Mouse (Mus musculus) cerebellum, postnatal 14 days (tissue): ENCODE data around the gene Psmg3.

ENCODE experiments used
- DNase-seq, 2 experiments: peaks; one replicate each; pipeline ENCODE4 v3.0.0; 2021; ENCODE audit warnings: mixed read lengths in 2 of 2

Psmg3 gene

GRCm38 (mm10) chr5:139813963-139814381, 12.7 kb downstream of the Psmg3 start:
- DNase-seq: no peak

DNA sequence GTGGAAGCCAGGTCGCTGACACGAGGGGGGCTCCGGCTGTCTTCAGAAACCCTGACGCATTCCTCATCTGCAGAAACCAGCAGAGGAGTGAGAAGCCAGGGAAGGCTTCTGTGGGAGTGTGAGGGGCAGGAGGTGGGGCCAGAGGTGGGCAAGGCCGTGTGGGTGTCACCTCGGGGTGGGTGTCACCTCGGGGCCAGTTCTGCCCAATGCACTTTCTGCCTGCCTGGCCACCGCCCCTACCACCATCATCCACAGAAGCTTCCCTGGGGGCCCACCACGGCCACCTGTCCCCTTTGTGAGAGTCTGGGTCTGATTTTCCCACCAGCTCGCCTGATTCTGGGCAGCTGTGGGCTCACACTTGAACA, 13.6 kb downstream of the Psmg3 start:
- DNase-seq: no peak

DNA sequence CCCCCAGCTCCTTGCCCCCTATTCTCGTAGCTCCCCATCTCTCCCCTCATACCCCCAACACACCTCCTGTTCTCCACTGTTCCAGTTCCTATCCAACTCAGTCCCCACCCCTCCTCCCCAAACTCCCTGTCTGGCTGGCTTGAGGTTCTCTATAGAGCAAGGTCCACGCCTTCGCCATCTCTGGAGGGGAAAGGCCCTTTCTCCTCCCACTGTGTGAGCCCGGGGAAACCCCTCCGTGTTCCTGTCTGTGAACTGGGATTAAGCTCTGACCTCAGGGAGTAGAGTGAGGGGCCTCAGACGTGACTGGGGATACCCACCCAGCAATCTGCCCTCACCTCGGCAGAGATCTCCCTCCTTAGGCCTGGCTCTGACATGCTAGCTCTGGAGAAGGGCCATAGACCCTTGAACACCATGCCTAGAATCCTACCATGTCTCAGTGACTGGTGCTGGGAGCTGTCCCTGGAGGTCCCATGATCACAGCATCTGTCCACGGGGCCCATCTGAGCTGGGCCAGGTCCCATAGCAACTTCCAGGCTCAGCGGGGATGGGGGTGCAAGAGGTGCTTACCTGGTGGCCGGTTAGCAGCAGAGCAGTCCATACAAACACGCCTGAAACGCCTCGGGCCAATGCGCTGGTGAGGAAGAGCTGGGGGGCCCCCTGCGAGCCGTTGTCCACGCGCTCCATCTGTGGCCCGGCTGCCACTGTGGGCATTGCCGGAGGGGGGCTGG, 14.1 kb downstream of the Psmg3 start:
- DNase-seq: no peak

DNA sequence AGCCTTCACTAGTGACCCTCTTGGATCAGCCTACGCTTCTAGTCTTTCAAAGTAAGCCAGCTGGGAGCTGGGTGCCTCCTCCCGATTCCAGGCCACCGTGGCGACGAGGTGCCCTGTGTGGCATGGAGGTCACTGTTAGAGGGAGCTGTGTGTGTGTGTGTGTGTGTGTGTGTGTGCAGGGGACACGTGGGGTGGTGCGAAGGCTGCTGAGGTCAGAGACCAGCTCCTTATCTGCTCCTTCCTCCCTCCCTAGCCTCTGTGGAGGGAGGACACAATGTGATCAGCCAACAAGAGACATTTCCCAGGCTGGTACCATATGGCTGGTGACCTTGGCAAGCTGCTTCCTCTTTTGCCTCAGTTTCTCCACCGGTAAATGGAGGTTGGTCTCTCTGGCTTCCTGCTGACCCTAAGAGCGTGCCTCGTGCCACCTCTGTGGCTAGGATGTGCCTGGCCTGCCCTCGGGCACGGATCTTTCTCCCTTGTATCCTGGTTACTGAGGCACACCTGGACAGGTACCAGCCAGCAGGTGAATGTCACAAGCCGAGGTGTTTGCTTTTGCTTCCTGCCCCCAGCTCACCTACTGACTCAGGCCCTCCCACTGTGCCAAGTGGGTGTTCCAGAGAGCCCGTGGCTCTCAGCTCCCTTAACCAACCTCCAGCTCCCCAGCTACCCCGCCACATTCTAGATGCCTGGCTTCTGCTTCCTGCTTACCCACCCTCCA, 14.8 kb downstream of the Psmg3 start:
- no peak for DNase-seq

DNA sequence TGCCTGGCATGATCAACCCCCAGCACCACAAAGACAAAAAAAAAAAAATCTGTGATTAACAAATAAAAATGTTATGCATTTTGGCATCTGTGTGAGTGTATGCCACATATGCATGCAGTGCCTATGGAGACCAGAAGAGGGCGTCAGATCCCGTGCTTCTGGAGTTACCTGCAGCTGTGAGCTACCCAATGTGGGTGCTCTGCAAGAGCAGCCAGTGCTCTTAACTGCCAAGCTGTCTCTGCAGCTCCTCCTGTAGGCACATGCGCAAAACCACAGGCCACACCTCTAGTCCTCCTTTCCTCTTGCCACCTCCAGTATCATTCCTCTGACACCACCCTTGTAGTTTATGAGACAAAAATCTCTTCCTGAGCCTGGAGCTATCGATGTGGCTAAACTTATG, 17.3 kb downstream of the Psmg3 start:
- no peak for DNase-seq

DNA sequence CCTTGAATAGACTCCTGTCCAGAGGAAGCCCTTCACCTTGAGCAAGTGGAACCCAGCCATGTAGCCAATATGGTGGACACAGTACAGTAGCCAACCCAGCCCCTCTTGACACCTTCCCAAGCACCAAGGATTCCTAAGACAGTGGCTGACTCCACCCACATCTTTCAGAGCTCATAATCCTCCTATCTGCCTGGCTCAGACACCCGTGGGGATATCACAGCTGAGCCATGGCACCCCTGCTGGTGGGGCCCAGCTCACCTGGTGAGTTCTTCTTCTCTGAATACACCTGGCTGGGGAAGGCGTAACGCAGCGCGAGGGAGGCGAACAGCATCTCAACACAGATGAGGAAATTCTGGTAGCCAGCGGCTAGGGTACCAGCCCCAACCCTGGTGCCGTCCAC, 20.8 kb downstream of the Psmg3 start:
- no peak for DNase-seq

- DNase-seq: no peak
Measured at GRCm38 (mm10) chr5:139804573-139805111, 22.0 kb downstream of the Psmg3 start.

DNA sequence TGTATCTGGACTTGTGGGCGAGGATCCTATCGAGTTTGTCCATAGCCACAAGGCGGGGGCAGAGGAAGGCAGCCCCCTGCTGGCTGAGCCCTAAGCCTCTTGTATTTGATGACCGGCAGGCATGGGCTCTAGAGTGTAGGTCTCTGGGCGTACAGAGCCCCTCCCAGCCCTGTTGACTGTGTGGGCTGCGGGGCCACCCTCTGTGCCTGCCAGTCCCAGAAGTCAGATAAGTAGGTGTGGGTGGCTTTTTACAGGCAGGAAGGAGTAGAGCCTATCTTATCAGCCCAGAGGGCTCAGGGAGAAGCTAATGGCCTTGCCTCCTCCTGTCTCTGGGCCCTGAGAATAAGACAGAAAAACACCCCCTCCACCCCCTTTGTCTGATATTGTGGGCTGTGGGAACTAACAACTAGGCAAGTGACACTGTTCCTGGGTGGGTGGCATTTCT, 22.6 kb downstream of the Psmg3 start:
- no peak for DNase-seq

- peak in 1 of 2 experiments; percentile 74 for DNase-seq
Measured at GRCm38 (mm10) chr5:139803601-139804102, 23.0 kb downstream of the Psmg3 start.

GRCm38 (mm10) chr5:139803165-139803564, 23.5 kb downstream of the Psmg3 start:
- DNase-seq: no peak

GRCm38 (mm10) chr5:139801880-139802279, 24.8 kb downstream of the Psmg3 start:
- DNase-seq: no peak

DNA sequence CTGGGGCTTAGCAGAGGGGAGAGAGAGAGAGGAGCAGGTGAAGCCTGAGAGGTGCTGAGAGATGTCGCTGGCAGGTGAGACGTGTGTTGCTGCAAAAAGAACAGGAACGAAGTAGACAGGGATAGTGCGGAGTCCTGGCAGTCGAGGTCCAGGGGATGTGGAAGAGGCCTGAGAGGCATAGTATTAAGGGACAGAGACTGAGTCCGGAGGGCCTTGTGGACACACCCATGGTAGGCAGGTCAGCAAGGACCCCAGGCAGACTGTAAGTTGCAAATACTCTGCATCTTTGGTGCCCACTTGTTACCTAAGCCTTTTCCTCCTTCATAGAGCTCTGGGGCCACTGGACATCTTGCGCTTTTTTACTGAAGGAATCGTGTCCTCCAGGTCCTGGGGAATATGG, 25.5 kb downstream of the Psmg3 start:
- no peak for DNase-seq

DNA sequence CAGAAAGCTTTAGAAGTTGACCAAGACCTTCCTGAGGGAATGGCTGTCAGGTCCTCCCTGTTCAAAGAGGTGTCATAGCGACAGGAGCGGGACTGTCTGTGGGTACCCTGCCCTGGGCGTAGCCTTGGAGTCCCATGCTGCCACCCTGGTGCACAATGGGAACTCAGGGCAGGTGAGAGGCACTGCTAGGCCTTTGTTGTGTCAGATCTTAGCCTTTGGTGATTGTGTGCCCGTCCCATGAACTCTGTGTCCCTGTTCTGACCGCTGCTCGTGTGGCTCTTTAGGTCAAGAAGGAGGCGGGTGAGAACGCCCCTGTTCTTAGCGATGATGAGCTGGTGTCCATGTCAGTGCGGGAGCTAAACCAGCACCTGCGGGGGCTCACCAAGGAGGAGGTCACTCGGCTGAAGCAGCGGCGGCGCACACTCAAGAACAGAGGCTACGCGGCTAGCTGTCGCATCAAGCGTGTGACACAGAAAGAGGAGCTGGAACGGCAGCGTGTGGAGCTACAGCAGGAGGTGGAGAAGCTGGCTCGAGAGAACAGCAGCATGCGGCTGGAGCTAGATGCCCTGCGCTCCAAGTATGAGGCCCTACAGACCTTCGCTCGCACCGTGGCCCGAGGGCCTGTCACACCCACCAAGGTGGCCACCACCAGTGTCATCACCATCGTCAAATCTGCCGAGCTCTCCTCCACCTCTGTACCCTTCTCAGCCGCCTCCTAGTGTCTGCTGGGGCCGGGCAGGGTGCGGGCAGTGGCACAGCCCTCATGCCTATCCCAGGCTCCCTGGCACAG, 26.7 kb downstream of the Psmg3 start:
- no peak for DNase-seq

DNA sequence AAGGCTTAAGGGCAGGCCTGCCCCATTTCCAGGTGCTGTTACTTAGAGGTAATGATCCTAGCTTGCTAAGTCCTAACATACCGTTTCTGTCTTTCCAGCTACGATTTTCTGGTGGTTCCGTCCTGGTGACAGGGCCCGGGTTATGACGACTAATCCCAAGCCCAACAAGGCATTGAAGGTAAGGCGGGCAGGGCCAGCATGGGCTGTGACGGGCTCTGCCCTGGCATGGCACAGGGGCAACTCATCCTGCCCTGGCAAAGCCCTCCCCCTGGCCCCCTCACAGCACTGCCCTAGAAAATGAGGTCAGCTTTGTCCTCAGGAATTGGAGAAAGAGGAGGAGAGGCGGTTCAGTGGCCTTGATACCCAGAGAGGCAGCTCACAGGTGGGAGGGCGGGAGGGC, 27.6 kb downstream of the Psmg3 start:
- no peak for DNase-seq

GRCm38 (mm10) chr5:139798168-139798900, 28.4 kb downstream of the Psmg3 start:
- no peak for DNase-seq

DNA sequence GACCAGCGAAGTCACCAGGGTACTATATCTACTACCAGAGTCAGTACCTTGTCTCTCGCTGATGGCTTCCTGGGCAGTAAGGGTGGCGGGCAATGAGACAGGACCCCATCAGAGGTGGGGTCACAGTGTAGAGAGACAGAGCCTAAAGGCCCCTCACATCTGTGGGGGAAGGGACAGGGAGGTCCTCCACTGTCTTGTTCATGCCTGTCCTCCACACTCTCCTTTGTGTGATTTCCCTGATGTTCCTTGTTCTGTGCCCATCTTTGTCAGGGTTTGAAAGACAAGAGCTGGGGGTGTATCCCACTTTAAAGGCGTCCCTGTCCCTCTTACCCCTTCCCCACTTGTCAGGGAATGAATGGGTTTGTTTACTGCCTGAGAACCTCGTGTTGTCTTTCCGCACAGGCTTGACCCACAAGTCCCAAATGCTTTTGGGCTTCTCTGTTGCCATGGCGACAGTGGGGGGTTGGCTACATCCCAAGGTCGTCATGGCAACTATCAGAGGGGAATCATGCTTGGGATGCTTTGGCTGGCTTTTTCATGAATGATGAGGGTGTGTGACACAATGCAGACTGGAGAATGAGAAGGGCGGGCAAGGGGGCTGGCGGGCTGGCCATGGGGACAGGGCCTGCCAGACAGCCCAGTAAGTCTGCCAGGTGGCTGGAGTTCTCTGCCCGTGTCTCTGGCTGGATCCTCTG, 29.1 kb downstream of the Psmg3 start:
- peak; percentile 96 to 99 for DNase-seq

GRCm38 (mm10) chr5:139796900-139797299, 29.8 kb downstream of the Psmg3 start:
- no peak for DNase-seq

DNA sequence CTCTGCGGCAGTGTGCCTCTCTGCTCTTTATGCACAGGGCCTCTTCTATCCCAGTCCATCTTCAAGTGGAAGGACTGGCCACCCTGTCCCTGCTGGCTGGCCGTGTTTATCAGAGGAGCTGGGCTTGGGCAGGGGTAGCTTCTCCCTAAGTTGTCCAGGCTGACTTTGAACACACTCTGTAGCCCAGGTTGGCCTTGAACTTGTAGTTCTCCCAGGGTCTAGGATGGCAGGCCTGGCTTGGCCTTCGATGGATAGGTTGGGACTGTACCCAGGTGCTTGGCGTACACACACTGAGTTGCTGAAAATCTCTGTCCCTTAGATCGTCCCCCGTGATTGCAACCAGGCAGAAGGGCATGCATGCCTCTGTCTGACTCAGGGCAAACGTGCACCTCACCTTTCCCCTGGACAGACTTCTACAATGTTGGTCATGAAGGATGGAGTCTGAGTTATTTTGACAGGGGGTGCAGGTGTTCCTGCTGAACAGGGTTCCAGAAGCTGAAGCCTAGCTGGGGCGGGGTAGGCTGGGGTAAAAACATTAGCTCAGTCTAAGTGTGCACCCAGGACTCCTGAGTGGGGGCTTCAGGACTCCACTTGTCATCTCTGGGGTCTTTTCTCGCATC, 30.6 kb downstream of the Psmg3 start:
- DNase-seq: no peak

GRCm38 (mm10) chr5:139794938-139795337, 31.7 kb downstream of the Psmg3 start:
- no peak for DNase-seq

DNA sequence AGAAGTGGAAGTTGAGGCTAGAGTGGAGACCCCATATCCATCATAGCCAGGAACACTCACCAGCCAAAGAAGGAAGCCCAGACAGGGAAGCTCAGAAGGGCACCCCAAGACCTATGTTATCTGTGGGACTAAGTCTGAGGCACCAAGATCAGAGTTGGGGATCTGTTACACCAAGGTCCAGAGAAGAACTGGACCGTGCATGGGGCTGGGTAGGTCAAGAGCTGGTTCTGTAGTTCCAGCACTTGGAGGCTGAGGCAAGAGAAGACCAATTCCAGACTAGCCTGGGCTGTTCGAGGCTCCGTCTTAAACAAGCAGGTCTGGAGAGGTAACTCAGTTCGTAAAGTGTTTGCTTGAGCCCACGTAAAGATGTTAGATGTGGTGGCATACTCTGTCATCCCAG, 32.5 kb downstream of the Psmg3 start:
- no peak for DNase-seq
